Mouse (Mus musculus) E14TG2a.4 (cell line): ENCODE measurements around the gene Coro1c.

Source experiments
- CTCF ChIP-seq: conservative IDR thresholded peaks from 2 replicates; pipeline ENCODE4 v1.5.1; 2014; ENCODE audit warnings: low read length
- NANOG ChIP-seq: IDR thresholded peaks from 2 replicates; pipeline ENCODE4 v1.6.1; 2014; ENCODE audit warnings: borderline replicate concordance, low read length, mixed read lengths
- POU5F1 ChIP-seq: IDR thresholded peaks from 2 replicates; pipeline ENCODE4 v1.6.1; 2014; ENCODE audit warnings: low read length, borderline replicate concordance

GRCm38 (mm10) chr5:113910065-113910701, 1.6 kb upstream of the Coro1c start:
- TF ChIP-seq CTCF = no peak
- no peak for TF ChIP-seq POU5F1
- TF ChIP-seq NANOG = no peak
